Mouse (Mus musculus): ENCODE results near the gene Plbd1.
A peak's percentile ranks its signal among the peaks of the same experiment; 100 is the strongest.

The Plbd1 gene

GRCm38 (mm10) chr6:136647455-136647861, 14.3 kb downstream of the Plbd1 start:
- no peak for DNase-seq

- no peak for DNase-seq
Measured at GRCm38 (mm10) chr6:136646207-136646606, 15.5 kb downstream of the Plbd1 start.

GRCm38 (mm10) chr6:136645754-136646153, 16.0 kb downstream of the Plbd1 start:
- no peak for DNase-seq

- DNase-seq = no peak
Measured at GRCm38 (mm10) chr6:136644171-136644570, 17.6 kb downstream of the Plbd1 start.

GRCm38 (mm10) chr6:136634982-136635381, 26.7 kb downstream of the Plbd1 start:
- DNase-seq = no peak

- no peak for DNase-seq
Measured at GRCm38 (mm10) chr6:136633719-136634118, 28.0 kb downstream of the Plbd1 start.

GRCm38 (mm10) chr6:136633154-136633553, 28.6 kb downstream of the Plbd1 start:
- DNase-seq = no peak

- DNase-seq = no peak
Measured at GRCm38 (mm10) chr6:136631945-136632534, 29.7 kb downstream of the Plbd1 start.

- DNase-seq = no peak
Measured at GRCm38 (mm10) chr6:136631519-136631918, 30.2 kb downstream of the Plbd1 start.

- DNase-seq = no peak
Measured at GRCm38 (mm10) chr6:136629639-136630038, 32.1 kb downstream of the Plbd1 start.

- no peak for DNase-seq
Measured at GRCm38 (mm10) chr6:136625421-136625820, 36.3 kb downstream of the Plbd1 start.

GRCm38 (mm10) chr6:136620361-136621139, 41.2 kb downstream of the Plbd1 start:
- DNase-seq = peak; percentile 72 to 87

- DNase-seq = peak; percentile 87
Measured at GRCm38 (mm10) chr6:136614156-136614555, 47.6 kb downstream of the Plbd1 start.

GRCm38 (mm10) chr6:136612312-136612711, 49.4 kb downstream of the Plbd1 start:
- no peak for DNase-seq

GRCm38 (mm10) chr6:136611351-136612215, 50.1 kb downstream of the Plbd1 start:
- peak; percentile 71 to 81 for DNase-seq

GRCm38 (mm10) chr6:136602601-136603000, 59.1 kb downstream of the Plbd1 start:
- DNase-seq = no peak

- no peak for DNase-seq
Measured at GRCm38 (mm10) chr6:136594541-136594940, 67.2 kb downstream of the Plbd1 start.

GRCm38 (mm10) chr6:136590739-136591138, 71.0 kb downstream of the Plbd1 start:
- no peak for DNase-seq

- no peak for DNase-seq
Measured at GRCm38 (mm10) chr6:136566002-136566401, 95.7 kb downstream of the Plbd1 start.

All from cerebellum, postnatal 25 days (tissue).